Mouse (Mus musculus): Measurements from ENCODE around the gene Mapk14.

Mapk14 gene

DNA sequence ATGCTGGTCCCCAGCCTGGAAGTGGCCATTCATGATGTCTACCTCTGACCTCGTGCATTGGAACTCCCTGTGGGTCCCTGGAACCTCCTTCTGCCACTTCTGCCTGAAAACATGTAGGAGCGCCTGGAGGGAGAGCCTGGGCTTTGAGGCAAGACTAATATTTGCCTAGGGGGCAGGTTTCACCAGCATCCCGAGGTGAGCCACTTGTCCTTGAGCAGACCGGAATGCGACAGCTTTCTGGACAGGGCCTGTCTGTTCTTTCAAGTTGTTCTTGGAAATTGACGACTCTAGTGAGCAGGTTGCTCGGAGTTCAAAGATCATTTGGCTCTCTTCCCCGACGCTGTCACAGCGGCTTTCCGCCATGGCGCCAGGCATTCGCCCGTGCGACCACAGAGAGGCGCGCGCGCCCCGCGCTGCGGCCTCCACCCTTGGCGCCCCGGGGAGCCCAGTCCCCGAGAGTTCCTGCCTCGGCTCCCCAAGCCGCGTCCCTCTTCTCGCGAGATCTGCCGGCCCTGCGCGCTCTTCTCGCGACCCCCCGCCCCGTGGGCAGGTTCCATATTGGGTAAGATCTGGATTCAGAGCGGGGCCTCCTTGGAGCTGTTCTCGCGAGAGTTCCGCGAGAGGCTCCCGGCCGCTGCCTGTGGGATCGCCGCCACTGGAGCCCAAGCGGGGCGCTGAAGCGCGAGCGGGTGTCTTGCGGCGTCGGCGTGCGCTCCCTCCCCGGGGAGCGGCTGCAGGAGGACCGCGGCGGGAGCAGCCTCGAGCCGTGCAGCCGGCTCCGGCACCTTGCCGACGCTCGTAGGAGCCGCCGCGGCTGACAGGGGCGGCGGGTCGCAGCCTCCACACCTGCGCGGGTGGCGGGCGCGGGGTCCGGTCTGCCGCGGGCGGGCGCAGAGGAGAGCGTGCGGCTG, at the start of gene Mapk14:
TSS of gene Mapk14 (plus strand) at position 554 of the 911 bp plus-strand sequence.
- DNase-seq (ENCODE audit: low spot score) = peak; percentile 98

DNA sequence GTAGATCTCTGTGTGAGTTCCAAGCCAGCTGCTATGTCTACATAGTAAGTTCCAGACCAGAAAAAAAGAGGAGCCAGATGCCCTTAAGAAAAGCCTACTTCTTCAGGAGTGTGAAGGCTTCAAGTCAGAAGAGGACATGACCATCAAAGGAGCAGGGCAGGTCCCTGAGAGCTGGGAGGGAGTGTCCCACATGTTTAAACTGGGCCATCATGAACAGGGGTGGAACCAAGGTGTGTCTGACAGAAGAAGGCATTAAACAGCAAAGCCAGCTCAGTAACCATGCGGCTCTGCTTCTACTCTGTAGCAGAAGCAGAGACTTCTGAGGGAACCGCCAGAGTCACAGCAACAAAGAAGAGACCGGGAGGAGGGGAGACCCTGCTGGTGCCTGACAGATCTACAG, 47.4 kb upstream of the Mapk14 start:
- DNase-seq (ENCODE audit: low spot score) = no peak

DNA sequence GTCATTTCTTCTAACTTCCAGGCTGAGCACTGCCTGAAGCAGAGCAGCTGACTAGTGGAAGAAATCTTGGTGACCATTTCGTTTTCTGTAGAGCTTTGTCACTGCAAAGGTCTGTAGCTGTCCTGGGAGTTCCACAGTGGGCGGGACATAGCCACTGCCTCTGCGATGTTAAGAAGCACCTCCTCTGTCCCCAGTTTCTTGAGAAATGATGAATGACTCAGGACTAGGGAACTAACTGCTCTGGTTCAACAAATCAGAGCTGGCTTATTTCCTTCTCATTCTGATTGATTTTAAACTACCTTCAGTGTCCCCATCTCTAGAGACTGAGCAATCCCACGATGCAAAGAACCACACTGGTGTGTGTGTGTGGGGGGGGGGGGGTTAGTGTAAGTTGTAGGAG, 47.0 kb upstream of the Mapk14 start:
- no peak for DNase-seq (ENCODE audit: low spot score)

DNA sequence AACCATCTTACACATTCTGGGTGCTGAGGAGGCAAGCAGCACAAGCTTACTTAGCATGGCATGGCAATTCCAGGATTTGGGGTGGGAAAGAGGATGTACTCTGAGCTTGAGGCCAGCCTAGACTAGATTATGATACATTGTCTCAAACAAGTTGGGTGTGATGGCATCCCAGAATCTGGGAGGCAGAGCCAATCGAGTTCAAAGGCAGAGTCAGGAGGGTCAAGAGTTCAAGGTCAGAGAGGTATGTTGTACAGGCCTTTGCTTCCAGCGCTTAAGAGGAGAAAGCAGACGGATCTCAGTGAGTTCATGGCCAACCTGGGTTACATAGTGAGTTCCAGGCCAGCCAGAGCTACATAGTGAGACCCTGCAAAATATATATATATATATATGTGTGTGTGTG, 44.9 kb upstream of the Mapk14 start:
- DNase-seq (ENCODE audit: low spot score) = no peak

DNA sequence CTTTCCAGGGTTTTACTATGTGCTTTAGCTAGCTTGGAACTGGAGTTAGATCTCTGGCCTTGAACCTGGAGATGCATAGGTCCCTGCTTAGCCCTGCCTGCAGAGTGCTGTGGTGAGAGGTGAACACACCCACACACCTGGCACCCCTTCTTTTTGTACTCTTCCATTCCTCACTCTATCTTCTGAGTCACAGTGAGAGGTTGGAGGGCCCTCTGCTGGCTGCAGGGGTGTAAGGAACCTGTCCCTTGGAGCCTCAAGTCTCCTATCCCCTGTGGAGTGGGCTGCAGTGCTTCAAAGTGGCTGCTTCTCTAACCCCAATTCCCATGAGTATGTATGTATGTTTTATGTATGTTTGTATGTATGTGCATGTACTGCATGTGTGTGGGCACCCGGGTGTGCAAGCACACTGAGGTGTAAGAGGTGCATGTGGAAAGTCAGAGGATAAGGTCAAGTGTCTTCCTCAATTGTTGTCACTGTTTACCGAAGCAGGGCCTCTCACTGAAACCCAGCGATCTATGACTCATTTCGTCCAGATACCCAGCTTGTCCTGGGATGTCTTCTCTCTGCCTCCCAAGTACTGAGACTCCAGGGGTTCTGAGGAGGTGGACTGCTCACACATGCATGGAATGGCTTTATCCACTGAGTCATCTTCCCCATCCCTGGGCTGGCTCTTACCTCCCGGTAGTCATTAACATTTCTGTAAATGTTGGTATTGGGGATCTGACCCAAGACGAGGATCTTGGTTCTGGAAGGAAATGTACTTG, 42.3 kb upstream of the Mapk14 start:
- no peak for DNase-seq (ENCODE audit: low spot score)

DNA sequence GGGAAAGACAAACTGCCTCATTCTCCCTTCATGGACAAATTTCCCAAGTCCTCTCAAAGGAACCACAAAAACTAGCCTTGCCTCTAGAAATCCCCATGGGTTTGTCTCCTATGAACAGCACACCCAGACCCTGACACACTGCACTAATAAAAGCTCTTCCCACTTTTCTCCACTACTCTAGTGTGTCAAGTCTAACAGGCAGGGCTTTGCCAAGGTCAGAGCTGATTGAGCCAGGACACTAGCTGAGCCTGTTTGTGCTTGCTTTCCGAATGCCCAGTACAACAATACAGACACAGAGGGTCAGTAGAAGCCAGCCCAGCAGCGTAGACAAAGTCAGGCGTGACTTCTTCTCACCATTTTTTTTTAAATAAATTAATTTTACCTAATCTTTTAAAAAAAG, 40.9 kb upstream of the Mapk14 start:
- no peak for DNase-seq (ENCODE audit: low spot score)

DNA sequence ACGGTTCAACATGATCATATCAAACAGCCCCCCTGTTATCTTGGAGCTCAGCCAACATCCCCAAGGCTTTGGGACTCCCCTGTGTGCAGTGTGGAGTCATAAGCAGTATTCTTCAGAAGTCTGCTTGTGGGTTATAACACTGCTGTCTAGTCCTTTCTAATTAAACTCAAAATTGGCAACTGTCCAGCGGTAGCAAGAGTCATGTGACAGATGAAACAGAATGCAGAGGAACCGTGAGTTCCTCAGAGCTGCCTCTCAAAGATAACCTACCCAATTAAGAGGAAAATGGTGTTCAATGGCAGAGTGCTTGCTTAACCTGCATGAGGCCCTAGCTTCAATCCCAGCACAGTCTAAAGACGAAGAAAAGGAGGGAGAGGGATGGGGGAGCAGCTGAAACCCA, 33.2 kb upstream of the Mapk14 start:
- DNase-seq (ENCODE audit: low spot score) = no peak

DNA sequence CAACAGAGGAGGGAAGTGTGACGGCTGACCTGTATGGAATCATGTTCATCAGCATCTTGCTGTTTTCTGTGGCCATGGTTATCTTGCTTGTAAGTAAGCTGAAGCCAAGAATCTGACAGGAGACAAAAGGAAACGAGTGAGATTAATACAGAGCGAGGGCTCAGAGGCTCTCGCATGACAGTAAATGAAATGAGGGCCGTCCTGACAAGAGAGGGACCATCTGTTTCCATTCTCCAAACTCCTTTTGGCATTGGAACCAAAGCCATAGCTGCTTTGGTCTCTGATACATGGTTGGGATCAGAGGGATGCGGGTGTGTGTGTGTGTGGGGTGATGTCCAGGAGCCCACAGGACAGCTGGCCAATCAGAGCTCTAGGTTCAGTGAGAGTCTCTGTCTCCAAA, 31.6 kb upstream of the Mapk14 start:
- DNase-seq (ENCODE audit: low spot score) = no peak

DNA sequence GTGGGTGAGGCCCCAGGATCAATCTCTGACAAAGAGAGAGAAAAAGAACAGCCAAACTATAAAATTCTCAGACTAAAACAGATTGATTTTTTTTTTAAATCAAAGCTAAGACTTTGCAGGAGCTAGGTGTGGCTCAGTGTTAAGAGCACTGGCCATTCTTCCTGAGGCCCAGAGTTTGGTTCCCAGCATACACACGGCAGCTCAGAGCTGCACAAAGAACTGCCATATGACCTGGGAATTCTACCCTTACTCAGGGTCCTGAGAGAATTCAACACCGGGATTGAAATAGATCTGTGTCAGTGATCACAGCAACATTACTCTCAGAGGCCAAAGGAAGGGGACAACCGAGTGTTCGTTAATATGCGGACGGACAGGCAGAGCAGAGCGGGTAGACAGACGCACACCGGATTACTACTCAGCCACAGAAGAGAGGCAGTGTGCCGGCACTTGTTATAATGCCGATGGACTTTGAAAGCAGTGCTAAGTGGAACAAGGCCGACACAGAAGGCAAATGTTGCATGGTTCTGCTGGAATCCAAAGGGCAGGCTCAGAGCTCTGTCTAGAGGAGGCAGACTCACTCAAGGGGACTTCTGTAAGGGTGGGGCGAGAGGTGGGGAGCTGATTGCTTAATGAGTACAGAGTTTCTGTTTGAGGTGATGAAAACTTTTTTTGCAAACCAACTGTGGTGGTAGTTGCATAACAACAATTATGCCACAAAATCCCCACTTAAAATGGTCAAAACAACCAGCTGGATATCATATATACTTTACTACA, 8.6 kb upstream of the Mapk14 start:
- DNase-seq (ENCODE audit: low spot score) = no peak

DNA sequence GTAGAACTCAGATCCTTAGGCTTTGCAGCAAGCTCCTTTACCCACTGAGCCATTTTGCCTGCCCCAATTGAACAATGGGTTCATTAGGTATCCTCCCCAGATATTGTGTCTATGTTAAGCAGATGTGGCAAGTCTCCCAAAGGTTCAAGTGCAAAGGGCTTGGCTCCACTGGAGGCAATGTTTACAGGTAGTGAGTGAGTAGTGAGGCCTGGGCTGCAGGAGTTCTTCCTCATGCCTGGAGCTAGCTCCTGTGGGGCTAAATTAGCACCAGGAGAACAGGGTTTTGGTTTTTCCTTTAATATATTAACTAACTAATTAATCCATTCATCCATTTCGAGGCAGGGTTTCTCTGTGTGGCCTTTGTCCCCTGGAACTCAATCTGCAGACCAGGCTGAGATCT, 7.5 kb upstream of the Mapk14 start:
- no peak for DNase-seq (ENCODE audit: low spot score)

DNA sequence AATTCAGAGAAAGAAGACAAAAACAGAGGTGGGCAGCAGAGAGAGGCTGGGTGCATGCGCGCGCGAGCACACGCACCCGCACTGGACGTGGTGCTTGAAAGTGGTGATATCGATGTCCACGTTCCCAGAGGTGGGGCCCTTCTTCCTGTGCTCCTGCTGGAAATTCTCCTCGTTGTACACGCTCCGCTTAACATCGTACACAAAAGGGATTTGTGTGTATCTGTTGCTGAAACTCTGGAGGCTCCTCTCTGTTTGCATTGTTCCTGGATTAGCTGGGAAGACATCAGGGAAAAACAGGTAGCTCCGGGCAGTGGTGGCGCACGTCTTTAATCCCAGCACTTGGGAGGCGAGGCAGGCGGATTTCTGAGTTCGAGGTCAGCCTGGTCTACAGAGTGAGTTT, 6.5 kb upstream of the Mapk14 start:
- no peak for DNase-seq (ENCODE audit: low spot score)

DNA sequence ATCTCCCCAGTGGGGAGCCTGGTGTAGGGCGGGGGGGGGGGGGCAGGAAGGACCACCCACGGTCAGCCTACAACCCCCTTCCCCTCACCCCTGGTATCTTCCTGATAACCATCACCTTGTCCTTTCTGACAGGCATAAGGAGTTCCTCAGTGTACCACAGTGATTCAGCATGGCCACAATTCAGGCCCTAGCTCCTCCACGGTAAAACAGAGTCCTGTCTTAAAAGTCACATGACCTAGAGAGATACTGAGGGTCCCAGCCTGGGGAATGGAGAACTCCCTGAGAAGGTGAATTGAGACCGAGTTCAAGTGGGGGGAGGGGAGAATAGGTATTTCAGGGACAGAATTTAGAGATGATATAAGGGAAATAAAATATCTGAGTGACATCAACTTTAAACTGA, 3.8 kb upstream of the Mapk14 start:
- DNase-seq (ENCODE audit: low spot score) = no peak

DNA sequence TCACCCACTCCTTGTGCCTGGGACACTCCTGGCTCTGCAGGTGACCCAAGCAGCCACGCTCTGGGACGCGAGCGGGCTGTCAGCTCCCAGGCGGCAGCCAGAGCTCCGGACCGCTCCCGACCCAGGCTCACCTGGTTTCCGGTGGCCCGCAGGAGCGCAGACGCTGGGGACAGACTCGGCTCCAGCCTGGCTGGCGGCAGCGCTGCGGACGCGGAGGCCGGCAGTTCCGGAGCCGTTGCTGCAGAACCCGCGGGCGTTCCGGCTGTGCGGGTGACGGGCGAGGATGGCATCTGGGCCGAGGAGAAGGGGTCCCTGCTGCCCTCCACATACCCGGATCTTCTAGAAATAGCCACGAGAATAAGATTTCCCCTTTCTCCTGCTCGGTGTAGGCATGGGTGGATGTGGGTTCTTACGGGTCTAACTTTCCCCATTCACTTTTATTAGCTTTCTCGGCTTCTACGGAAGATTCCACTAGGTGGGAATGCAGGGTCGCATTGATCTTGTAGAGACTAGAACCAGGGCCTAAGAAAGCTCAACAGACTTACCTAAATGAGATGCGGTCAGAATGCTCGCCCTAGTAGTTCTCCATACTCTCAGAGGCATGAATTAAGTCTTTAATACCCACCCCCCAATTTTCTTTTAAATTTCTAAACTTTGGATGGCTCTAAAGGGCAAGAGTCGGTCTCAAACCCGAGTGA, 1.4 kb upstream of the Mapk14 start, which contains the start of gene Slc26a8:
TSS of gene Slc26a8 (minus strand) at position 648 of the 698 bp plus-strand sequence.
- DNase-seq (ENCODE audit: low spot score) = no peak

DNA sequence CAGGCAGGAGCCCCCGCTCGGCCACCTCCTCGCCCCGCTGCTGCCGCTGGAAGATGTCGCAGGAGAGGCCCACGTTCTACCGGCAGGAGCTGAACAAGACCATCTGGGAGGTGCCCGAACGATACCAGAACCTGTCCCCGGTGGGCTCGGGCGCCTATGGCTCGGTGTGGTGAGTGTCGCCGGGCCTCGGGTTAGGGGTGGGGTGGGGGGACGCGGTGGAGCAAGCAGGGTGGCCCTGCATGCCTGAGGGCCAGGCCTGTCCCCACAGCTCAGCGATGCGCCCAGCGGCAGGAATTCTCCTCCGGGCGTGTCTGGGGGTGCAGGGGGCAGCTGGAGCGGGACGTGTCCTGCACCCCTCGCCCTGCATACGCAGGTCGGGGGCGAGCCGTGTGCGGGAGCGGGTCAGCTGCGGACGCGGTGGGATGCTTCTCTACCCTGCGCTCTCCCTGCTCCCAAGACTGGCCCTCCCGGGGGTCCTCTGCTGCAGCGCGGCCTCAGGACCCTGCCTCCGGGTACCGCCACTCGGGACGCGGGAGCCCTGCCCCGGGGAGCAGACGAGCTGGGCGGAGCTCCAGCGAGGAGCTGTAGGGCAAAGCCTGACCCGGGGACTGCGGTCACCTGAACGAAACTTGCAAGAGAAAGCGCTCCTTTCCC, 685 bp downstream of the Mapk14 start:
- no peak for DNase-seq (ENCODE audit: low spot score)

DNA sequence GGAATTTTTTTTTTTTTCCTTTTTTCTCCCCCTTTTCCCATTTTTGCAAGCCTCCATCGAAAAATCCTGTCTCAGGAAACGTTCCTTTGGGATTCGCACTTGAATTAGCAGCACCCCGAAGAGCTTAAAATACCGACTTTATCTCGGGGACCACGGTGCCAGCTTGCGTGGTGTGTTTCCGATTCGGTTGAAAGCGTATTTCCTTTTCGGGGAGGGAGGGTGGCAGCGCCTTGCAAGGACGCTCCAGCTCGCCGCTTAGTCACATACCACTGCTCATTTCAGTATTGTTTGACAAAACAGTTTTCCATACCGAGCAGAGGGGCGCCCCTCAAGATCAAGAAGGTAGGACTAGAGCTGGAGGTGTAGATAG, 1.2 kb downstream of the Mapk14 start:
- no peak for DNase-seq (ENCODE audit: low spot score)

DNA sequence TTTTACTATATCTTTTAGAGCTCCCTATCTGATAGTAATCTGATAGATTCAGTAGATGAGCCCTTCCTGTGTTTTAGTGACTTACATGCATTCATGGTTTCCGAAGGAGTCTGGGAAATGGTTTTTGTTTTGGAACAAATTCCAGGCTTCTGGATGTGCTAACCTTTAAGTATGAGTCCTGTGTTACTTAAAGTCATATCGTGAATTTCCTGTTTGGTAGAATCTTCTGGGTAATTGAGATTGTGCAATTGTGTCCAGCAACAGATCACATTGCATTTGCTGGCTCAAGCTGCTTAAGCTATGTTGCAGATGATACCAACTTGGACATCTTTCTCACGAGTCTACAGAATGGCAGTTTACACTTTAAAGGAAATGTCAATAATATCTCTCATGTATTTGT, 2.0 kb downstream of the Mapk14 start:
- DNase-seq (ENCODE audit: low spot score) = no peak

DNA sequence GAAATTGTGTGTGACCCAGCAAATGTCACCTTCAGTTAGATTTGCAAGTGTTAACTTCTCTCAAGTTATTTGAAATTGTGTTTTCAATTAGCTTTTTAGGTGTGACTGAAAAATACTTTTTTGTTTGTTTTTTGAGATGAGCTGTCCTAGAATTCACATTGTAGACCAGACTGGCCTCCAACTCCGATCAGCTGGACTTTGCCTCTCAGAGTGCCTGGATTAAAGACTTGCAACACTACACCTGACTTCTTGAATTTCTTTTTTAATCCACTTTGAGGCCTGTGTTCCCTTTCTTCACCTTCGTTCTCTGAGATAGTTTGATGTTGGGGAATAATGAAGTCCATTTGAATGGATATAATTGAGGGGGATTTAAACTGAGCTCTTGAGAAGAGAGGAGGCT, 2.9 kb downstream of the Mapk14 start:
- no peak for DNase-seq (ENCODE audit: low spot score)

DNA sequence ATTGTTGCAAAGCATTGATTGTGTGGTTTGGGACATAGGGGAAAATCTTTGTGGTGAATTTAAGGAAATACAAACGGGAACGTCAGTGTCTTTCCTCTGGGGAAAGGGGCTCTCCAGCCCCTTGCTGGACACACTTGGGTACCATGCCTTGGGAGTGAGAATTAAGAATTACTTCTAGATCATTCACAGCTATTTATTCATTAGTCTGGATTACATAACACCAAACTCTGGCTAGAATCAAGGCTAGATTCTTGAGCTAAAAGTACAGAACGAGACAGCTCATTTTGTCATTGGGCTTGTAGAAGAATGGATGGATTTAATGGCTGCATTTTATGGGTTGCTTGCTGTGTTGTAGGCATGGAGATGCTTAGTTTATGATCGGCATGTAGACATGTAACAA, 3.7 kb downstream of the Mapk14 start:
- DNase-seq (ENCODE audit: low spot score) = no peak

DNA sequence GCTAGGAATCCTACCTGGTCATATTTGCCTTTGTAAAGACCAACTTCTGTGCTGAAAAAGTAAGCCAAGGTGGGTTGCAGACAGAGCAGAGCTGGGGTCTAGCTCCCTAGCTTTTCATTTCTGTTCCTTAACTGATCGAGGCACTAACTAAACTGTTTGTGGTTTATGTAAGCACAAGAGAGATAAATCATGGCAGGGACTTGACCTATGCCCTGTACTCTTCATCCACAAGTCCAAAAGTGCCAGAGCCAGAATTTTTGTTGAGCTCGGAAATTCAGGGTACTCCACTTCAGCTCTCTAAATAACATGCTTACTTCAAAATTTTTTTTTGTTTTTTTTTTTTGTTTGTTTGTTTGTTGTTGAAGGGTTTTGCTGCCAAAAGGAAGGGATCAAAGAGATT, 5.5 kb downstream of the Mapk14 start:
- no peak for DNase-seq (ENCODE audit: low spot score)

DNA sequence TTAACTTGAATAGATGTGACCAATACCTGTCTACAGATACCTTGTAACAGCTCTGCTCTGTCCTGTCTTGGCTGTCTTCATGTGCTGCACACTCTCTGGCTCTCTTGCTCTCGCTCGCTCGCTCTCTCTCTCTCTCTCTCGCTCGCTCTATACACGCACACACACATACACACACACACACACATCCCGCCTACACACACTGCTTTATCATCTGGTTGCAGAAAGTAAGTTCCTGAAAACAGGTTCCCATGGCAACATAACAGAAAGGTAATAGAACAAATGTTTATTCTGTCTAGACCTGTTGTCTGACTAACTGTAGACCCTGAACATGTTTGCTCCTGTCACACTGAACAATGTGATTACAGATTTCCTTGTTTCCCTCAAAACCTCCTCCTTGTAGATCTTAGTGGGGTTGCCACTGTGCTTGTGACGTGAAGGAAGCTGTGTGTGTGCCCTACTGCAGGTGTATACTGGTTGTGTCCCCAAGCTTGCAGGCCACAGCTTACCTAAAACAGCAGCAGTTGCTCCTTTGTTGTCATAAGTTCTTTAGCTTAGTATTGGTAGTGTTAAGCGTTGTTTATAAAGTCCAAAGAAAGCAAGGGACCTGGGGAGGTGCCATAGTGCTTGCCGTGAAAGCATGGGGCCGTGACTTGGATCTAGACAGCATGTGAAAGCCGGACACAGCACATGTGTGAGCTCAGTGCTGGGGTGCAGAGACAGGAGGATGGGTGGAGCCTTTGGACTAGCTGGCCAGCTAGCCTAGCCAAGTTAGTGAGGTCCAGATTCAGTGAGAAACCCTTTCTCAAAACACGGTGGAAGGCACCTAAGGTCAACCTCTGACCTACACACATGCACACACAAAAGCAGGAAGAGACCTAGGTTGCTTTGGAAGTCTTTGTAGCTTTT, 6.4 kb downstream of the Mapk14 start:
- no peak for DNase-seq (ENCODE audit: low spot score)
